Mouse (Mus musculus): ENCODE measurements at regions not wholly inside any gene's neighbourhood (a gene's known extent, or its start where the extent isn't known, plus 50 kb on each side); places are given as distances from the start of the nearest gene placed in this dataset.

GRCm38 (mm10) chrX:144075241-144075640 is 78.3 kb upstream of the A730046J19Rik start:
- Histone ChIP-seq H3K27me3 (ENCODE audit: control insufficient read depth, insufficient read depth, low read length) (no peaks in the 10 kb centered on the region), H3K4me2 (replicated peaks; ENCODE audit: low read depth, low read length) (no peak overlapping the region), H3K36me3 (ENCODE audit: control insufficient read depth, insufficient read depth, low read length) (no peaks in the 10 kb centered on the region), H3K9me3 (ENCODE audit: control insufficient read depth, low read length) (no peaks in the 10 kb centered on the region), H3K27ac (ENCODE audit: low read depth, low read length) (no peak overlapping the region), H3K9ac (ENCODE audit: low read depth, low read length) (no peak overlapping the region), H3K4me1 (replicated peaks; ENCODE audit: control insufficient read depth, insufficient read depth, low read length) (no peaks in the 10 kb centered on the region), H3K4me3 (ENCODE audit: low read depth, low read length) (no peak overlapping the region)
- ATAC-seq (ENCODE audit: low FRiP score) (no peak), DNase-seq (ENCODE audit: low spot score) (no peak)
- 69% methylated on average over 4 of the region's 4 CpGs for WGBS

- no peak overlapping the region for H3K4me2 ChIP-seq (replicated peaks; ENCODE audit: low read depth, low read length)
- no peaks in the 10 kb centered on the region for H3K4me1 ChIP-seq (replicated peaks; ENCODE audit: control insufficient read depth, insufficient read depth, low read length)
- DNase-seq (ENCODE audit: low spot score) (peak; percentile 2), ATAC-seq (ENCODE audit: low FRiP score) (no peak)
- 11% methylated on average over 1 of the region's 1 CpGs for WGBS
- H3K27me3 ChIP-seq (ENCODE audit: control insufficient read depth, insufficient read depth, low read length) = no peaks in the 10 kb centered on the region
- no peak overlapping the region for H3K9ac ChIP-seq (ENCODE audit: low read depth, low read length)
- no peaks in the 10 kb centered on the region for H3K36me3 ChIP-seq (ENCODE audit: control insufficient read depth, insufficient read depth, low read length)
- no peaks in the 10 kb centered on the region for H3K9me3 ChIP-seq (ENCODE audit: control insufficient read depth, low read length)
- H3K27ac ChIP-seq (ENCODE audit: low read depth, low read length) = no peak overlapping the region
- no peak overlapping the region for H3K4me3 ChIP-seq (ENCODE audit: low read depth, low read length)
These were observed 72.3 kb upstream of the A730046J19Rik start for GRCm38 (mm10) chrX:144081146-144081545.

GRCm38 (mm10) chrX:144098200-144098599 is 55.3 kb upstream of the A730046J19Rik start:
- Histone ChIP-seq H3K4me1 (replicated peaks; ENCODE audit: control insufficient read depth, insufficient read depth, low read length) (no peaks in the 10 kb centered on the region), H3K9ac (ENCODE audit: low read depth, low read length) (no peak overlapping the region), H3K4me3 (ENCODE audit: low read depth, low read length) (no peak overlapping the region), H3K27me3 (ENCODE audit: control insufficient read depth, insufficient read depth, low read length) (no peaks in the 10 kb centered on the region), H3K27ac (ENCODE audit: low read depth, low read length) (no peak overlapping the region), H3K9me3 (ENCODE audit: control insufficient read depth, low read length) (no peaks in the 10 kb centered on the region), H3K4me2 (replicated peaks; ENCODE audit: low read depth, low read length) (no peak overlapping the region), H3K36me3 (ENCODE audit: control insufficient read depth, insufficient read depth, low read length) (no peaks in the 10 kb centered on the region)
- DNase-seq (ENCODE audit: low spot score) (no peak), ATAC-seq (ENCODE audit: low FRiP score) (no peak)
- 73% methylated on average over 3 of the region's 3 CpGs for WGBS
